Mouse (Mus musculus): ENCODE results near the gene Elovl1.

DNA sequence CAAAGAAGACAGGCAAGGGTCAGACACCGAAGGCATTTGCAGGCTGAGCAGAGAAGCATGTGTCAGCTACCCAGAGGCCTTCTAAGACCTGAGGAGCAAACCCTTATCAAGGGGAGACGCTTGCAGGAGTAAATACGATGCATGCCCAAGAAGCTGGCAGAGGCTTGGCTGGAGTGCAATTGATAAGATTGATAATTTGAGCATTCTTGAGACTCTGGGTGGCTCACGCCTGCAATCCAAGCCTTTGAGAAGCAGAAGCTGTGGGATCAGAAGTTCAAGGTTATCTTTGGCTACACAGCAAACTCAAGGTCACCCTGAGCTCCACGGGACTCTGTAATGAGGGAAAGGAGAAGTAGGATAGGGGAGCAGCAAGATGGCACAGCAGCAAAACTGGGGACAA, 26.0 kb upstream of the Elovl1 start:
- TF ChIP-seq CTCF (IDR thresholded peaks at IDR 0.05; ENCODE audit: extremely low read depth, insufficient read length, insufficient replicate concordance, low read depth, low read length), result no peak
- no peak for TF ChIP-seq POLR2A (IDR thresholded peaks at IDR 0.05; ENCODE audit: low read depth, low read length)

Measured in small intestine, adult 2 months (tissue).